Mouse (Mus musculus) lung, embryonic 16.5 days (tissue): Measurements from ENCODE around the gene Eefsec. TPM values are rescaled to one million over a fixed set of nuclear protein-coding genes. Genes with fewer than 3 reads are reported as not detected.
A peak's percentile ranks its signal among the peaks of the same experiment; 100 is the strongest.

Source experiments
- ATAC-seq: fragments of 200-750 bp; cut with Nextera tagmentation; 2 replicates; pipeline ENCODE4 v1.8.0; 2017; ENCODE audit warnings: low read depth, mild to moderate bottlenecking, moderate library complexity
- H3K27ac ChIP-seq: fragments of 300-500 bp; sonication (generic); 2 replicates; pipeline ENCODE4 v1.5.1; 2014; ENCODE audit warnings: mild to moderate bottlenecking, control low read depth, low read length
- H3K27me3 ChIP-seq: fragments of 300-500 bp; sonication (generic); 2 replicates; pipeline ENCODE4 v1.6.1; 2014; ENCODE audit warnings: low read depth, low read length, mixed read lengths; ENCODE audit not compliant: control insufficient read depth, insufficient read depth
- H3K36me3 ChIP-seq: fragments of 300-500 bp; sonication (generic); 2 replicates; pipeline ENCODE4 v1.6.1; 2014; ENCODE audit warnings: low read length; ENCODE audit not compliant: control insufficient read depth, insufficient read depth
- H3K4me1 ChIP-seq: fragments of 300-500 bp; sonication (generic); replicated peaks from 2 replicates; pipeline ENCODE4 v1.6.1; 2014; ENCODE audit warnings: low read length, mixed read lengths; ENCODE audit not compliant: control insufficient read depth, insufficient read depth
- H3K4me2 ChIP-seq: fragments of 300-500 bp; sonication (generic); 2 replicates; pipeline ENCODE4 v1.6.1; 2014; ENCODE audit warnings: low read depth, low read length, control low read depth
- H3K4me3 ChIP-seq: fragments of 300-500 bp; sonication (generic); 2 replicates; pipeline ENCODE4 v1.5.1; 2014; ENCODE audit warnings: mild to moderate bottlenecking, low read length, control low read depth
- H3K9ac ChIP-seq: fragments of 300-500 bp; sonication (generic); 2 replicates; pipeline ENCODE4 v1.6.1; 2014; ENCODE audit warnings: low read length, control low read depth
- H3K9me3 ChIP-seq: fragments of 300-500 bp; sonication (generic); 2 replicates; pipeline ENCODE4 v1.6.1; 2016; ENCODE audit warnings: low read length; ENCODE audit not compliant: control insufficient read depth
- WGBS: fragments of 180-500 bp; shearing (Covaris S2); extraction: QIAGEN DNeasy Blood & Tissue Kit; methylation state at CpG from one replicate; pipeline ENCODE4 v1.1.7; 2014; 5-methylcytosine and 5-hydroxymethylcytosine counted together
- polyA plus RNA-seq: library from polyadenylated mRNA; unstranded; fragments of >200 nt; fragmentation: Nextera tagmentation; extraction: Ambion mirVana; gene quantifications from 2 replicates; pipeline ENCODE4 v1.2.1, GENCODE M21; 2015

Eefsec gene
- polyA plus RNA-seq, 1 experiment from 2014 or later, result 38.9 TPM

DNA sequence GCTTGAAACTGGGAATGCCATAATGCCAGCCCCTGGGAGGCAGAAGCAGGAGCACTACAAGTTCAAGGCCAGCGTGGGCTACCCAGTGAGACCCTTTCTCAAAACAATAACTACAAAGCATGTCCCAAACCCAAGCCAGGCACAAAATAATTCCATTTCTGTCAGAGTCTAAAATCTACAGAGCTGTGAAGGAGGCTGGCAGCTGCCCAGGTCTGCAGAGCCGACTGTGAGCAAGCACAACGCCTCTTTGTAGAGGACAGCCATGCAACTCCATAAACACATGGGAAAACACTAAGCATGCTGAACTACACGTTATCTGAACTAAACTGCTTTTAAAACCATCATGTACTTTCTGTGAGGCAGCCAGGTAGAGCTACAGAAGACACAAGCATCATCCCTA is 7.3 kb downstream of the Eefsec start:
- Histone ChIP-seq H3K27me3 (no peaks in the 10 kb centered on the region), H3K4me2 (no peak overlapping the region), H3K4me3 (no peak overlapping the region), H3K27ac (no peak overlapping the region), H3K9me3 (no peaks in the 10 kb centered on the region), H3K4me1 (no peaks in the 10 kb centered on the region), H3K36me3 (no peaks in the 10 kb centered on the region), H3K9ac (no peak overlapping the region)
- WGBS, result 71% methylated on average over 4 of the region's 4 CpGs
- no peak for ATAC-seq

DNA sequence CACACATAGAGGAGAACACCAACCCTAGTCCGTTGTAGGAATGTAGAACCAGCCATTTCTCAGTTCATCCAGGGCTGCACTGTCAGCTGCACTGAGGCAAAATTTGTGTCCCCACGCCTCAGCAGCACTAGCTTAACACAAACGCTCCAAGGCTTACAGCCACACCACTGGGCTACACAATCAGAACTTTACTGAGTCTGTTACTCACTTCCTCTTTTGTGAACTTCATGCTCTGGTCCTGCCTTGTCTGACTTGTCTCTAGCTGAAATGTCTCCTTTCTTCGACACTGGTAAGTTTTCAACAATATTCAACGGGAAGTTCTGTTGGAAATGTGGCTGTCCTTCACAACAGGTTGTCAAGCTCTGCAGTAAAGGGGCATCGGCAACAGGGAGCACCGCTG is 10.7 kb downstream of the Eefsec start:
- Histone ChIP-seq H3K27ac (no peak overlapping the region), H3K27me3 (no peaks in the 10 kb centered on the region), H3K4me3 (no peak overlapping the region), H3K4me2 (no peak overlapping the region), H3K4me1 (no peaks in the 10 kb centered on the region), H3K36me3 (no peaks in the 10 kb centered on the region), H3K9me3 (no peaks in the 10 kb centered on the region), H3K9ac (no peak overlapping the region)
- WGBS, result 89% methylated on average over 7 of the region's 7 CpGs
- no peak for ATAC-seq

DNA sequence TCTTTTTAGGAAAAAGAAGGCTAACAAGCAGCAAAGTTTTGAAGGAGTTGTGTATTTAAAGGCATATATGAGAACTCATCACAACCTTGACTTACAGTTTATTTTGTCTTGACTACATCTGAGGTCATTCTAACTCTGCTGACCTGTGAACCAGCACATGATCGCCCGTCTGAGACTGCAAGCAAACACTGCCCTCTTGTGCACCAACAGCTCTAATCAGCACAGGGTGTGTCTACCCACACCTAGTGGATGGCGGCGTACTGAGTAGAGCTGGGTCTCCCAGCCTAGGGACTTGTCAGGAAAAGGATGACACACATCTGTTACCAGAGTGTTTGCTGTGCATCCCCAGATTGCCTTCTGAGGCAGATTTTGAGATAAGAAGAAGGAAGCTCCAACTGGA is 15.1 kb downstream of the Eefsec start:
- Histone ChIP-seq H3K4me3 (no peak overlapping the region), H3K9ac (no peak overlapping the region), H3K27me3 (no peaks in the 10 kb centered on the region), H3K36me3 (no peaks in the 10 kb centered on the region), H3K27ac (no peak overlapping the region), H3K9me3 (no peaks in the 10 kb centered on the region), H3K4me1 (peaks cover 3% of the 10 kb centered on the region; the same call in 1 of the 2 replicates), H3K4me2 (no peak overlapping the region)
- peak; percentile 70; the same call in 1 of the 2 replicates for ATAC-seq
- 20% methylated on average over 4 of the region's 4 CpGs for WGBS

DNA sequence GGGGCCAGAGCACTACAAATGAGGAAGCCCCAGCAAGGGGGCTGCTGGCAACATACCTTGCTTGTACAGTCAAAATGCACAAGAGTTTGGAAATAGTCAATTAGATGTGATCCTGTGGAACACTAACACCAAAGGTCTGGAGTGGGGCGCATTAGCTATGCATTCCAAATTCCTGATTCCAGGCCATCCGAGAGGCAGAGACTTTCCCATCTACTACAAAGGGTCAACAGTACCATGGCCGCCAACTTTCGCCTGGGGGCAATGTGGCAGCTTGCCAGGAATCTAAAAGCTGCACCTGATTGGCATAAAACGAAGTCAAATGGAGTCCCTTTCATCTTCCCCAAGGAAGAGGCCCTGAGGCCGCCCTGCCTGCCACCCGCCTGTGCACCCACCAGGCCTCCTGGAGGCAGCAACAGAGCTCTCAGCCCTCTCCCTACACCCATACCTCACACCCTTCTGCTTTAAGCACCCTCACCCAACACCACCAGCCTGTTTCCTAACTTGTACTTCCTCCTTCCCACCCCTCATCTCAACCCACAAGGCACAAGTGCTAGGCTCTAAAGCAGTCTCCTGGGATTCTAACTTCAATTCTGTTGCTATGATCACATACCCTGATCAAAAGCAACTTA is 30.1 kb downstream of the Eefsec start:
- ATAC-seq, result peak; percentile 62
- Histone ChIP-seq H3K4me2 (no peak overlapping the region), H3K27ac (no peak overlapping the region), H3K9ac (no peak overlapping the region), H3K36me3 (no peaks in the 10 kb centered on the region), H3K4me1 (peaks cover 9% of the 10 kb centered on the region), H3K4me3 (no peak overlapping the region), H3K9me3 (no peaks in the 10 kb centered on the region), H3K27me3 (no peaks in the 10 kb centered on the region)
- WGBS, result 70% methylated on average over 7 of the region's 7 CpGs

GRCm38 (mm10) chr6:88412604-88413003 is 33.7 kb downstream of the Eefsec start:
- no peak for ATAC-seq
- Histone ChIP-seq H3K27ac (no peak overlapping the region), H3K36me3 (no peaks in the 10 kb centered on the region), H3K9ac (no peak overlapping the region), H3K9me3 (no peaks in the 10 kb centered on the region), H3K4me3 (no peak overlapping the region), H3K4me1 (peaks cover 19% of the 10 kb centered on the region), H3K27me3 (no peaks in the 10 kb centered on the region), H3K4me2 (no peak overlapping the region)
- WGBS, result 50% methylated on average over 2 of the region's 2 CpGs

DNA sequence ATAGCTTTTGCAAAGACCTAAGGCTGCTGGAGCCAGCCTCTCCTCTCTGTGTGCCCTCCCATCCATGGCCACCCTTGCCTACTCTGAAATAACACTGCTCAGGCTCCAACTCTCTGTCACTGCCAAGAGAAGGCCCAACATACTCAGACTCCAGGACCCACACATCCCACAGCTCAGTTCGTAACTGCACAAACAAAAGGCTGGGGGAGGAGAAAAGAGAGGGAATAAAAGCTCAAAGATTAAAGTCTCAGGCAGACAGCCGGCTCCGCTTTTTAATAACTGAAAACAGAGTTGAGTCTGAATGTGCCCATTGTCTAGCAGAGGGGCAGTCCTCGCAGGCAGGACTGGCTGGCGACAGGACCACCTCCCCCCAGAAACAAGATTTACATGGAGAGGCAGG is 36.8 kb downstream of the Eefsec start:
- no peak overlapping the region for H3K4me3 ChIP-seq
- H3K4me2 ChIP-seq, result no peak overlapping the region
- no peak for ATAC-seq
- H3K9ac ChIP-seq, result 0 out of 2 replicates have a peak overlapping the region, but pooled peaks have one; percentile 14
- H3K27me3 ChIP-seq, result no peaks in the 10 kb centered on the region
- no peaks in the 10 kb centered on the region for H3K36me3 ChIP-seq
- H3K4me1 ChIP-seq, result peaks cover 10% of the 10 kb centered on the region
- no peaks in the 10 kb centered on the region for H3K9me3 ChIP-seq
- 43% methylated on average over 5 of the region's 5 CpGs for WGBS
- H3K27ac ChIP-seq, result no peak overlapping the region

DNA sequence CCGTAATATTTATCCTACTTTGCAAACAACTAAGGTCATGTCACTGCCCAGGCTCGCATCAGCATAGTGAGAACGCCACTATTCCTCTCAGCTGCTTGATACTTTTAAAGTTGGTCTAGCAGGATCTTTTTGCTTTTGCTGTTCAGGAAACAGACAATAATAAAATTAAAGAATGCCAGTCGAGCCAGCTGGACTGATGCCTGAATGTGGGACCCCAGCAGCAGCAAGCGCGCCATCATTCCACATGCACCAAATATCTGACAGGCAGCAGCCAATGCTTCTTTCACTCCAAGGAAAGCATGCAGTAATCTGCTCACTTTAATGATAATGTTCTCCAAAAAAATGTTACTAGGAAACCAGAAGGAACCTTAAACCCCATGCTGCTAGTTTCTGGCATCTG is 45.9 kb downstream of the Eefsec start:
- H3K27me3 ChIP-seq, result no peaks in the 10 kb centered on the region
- no peak for ATAC-seq
- H3K4me3 ChIP-seq, result no peak overlapping the region
- H3K27ac ChIP-seq, result no peak overlapping the region
- H3K9me3 ChIP-seq, result no peaks in the 10 kb centered on the region
- H3K9ac ChIP-seq, result no peak overlapping the region
- peaks cover 6% of the 10 kb centered on the region; the same call in 1 of the 2 replicates for H3K4me1 ChIP-seq
- no peak overlapping the region for H3K4me2 ChIP-seq
- WGBS, result 55% methylated on average over 6 of the region's 6 CpGs
- no peaks in the 10 kb centered on the region for H3K36me3 ChIP-seq

- Histone ChIP-seq H3K27me3 (no peaks in the 10 kb centered on the region), H3K27ac (no peak overlapping the region), H3K4me3 (no peak overlapping the region), H3K36me3 (no peaks in the 10 kb centered on the region), H3K9me3 (no peaks in the 10 kb centered on the region), H3K4me1 (peaks cover 6% of the 10 kb centered on the region; the same call in 1 of the 2 replicates), H3K4me2 (no peak overlapping the region), H3K9ac (no peak overlapping the region)
- no peak for ATAC-seq
- WGBS, result 59% methylated on average over 2 of the region's 2 CpGs
Measured at GRCm38 (mm10) chr6:88397985-88398384, 48.4 kb downstream of the Eefsec start.

DNA sequence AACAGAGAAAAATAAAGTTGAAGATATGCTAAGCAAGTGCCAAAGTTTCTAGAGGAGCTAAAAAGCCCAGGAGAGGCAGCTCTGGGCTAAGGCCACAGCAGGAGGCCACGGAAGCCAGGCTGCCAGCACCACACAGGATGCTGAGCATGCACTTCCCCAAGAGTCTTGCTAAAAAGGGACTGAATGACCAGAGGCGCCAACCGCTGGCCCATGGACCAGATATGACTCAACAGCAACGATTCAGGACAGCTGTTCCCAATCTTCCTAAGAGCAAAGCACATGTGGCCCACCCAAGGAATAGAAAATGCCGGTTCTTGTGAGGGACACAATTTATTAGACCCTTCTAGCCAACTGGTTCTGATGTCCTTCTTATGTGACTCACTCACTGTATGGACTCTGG is 57.4 kb downstream of the Eefsec start:
- no peaks in the 10 kb centered on the region for H3K27me3 ChIP-seq
- no peaks in the 10 kb centered on the region for H3K9me3 ChIP-seq

More for the DNA sequence above, 57.4 kb downstream of the Eefsec start:
- ATAC-seq, result peak; percentile 84
- Histone ChIP-seq H3K36me3 (no peaks in the 10 kb centered on the region), H3K27ac (peak overlapping the region; percentile 52), H3K4me1 (peaks cover 28% of the 10 kb centered on the region), H3K4me3 (no peak overlapping the region), H3K4me2 (no peak overlapping the region), H3K9ac (no peak overlapping the region)
- WGBS, result 50% methylated on average over 5 of the region's 5 CpGs
